Mouse (Mus musculus): ENCODE measurements around the gene Stra8.

Stra8 gene

GRCm38 (mm10) chr6:34919956-34920355 lies at the start of gene Stra8:
Gene Stra8, plus strand, starts transcription at chr6:34920163.
- no peak for DNase-seq (ENCODE audit: low spot score in 2 of 2)

DNA sequence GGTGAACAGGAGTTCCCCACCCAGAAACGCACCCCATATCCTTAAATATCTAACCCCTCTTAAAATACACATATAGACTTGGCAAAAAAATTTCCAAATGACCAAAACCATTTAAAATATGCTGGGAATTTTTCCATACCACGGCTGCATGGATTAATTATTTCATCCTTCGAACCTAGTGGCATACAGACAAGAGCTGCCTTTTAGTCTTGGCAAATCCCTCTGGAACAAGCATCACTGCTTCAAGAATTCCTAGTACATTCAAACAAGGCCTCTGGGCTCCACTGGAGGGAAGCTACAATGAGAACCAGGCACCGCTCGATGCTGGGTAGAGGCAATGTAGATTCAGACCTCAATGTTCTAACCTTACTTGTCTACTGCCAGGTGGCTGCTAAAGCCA lies 49.2 kb upstream of the Stra8 start:
- no peak for DNase-seq (ENCODE audit: low spot score in 2 of 2)

- no peak for DNase-seq (ENCODE audit: low spot score in 2 of 2)
Measured at GRCm38 (mm10) chr6:34871929-34872328, 48.0 kb upstream of the Stra8 start.

DNA sequence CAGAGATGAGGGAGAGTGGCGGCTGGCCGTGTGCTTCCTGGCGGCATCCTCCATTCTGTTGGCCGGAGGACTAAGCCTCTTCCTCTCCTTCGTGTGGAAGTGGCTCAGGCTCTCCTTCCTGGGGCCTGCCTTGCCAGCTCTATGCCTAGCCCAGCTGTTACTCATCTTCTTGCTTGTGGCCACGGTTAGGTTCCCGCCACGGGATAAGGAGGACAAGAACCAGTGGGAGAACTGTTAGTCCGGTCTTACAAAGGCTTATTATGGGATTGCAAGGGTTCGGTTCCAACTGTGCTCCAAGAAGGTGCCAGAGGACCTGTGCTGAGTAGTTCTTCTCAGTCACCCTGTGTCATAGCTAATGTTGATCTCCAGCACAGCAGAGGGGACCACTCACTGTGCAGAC lies 47.1 kb upstream of the Stra8 start:
- DNase-seq (ENCODE audit: low spot score in 2 of 2): no peak

GRCm38 (mm10) chr6:34874101-34874921 lies 45.7 kb upstream of the Stra8 start:
- no peak for DNase-seq (ENCODE audit: low spot score in 2 of 2)

DNA sequence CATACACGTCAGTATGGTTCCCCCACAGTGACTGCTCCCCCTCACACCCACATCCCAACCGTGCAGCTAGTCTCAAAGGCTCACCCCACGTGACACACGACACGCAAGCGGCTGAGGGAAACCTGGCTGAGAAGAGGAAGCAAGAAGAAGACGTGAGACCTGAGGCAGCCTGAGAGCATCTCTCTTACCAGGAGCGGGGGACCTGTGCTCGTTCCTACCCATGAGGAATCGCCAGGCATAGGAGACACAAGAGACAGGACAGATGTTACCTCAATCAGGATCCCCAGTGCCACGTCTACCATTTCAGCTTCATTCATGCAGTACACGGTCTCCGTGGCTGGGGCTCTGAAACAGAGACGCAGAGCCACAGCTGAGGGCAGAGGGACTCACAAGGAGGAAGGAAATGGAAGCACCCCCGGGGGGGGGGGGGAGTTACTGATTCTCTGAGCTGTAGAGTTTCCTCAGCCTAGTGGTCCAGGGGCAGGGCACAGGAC lies 44.6 kb upstream of the Stra8 start:
- DNase-seq (ENCODE audit: low spot score in 2 of 2): no peak

DNA sequence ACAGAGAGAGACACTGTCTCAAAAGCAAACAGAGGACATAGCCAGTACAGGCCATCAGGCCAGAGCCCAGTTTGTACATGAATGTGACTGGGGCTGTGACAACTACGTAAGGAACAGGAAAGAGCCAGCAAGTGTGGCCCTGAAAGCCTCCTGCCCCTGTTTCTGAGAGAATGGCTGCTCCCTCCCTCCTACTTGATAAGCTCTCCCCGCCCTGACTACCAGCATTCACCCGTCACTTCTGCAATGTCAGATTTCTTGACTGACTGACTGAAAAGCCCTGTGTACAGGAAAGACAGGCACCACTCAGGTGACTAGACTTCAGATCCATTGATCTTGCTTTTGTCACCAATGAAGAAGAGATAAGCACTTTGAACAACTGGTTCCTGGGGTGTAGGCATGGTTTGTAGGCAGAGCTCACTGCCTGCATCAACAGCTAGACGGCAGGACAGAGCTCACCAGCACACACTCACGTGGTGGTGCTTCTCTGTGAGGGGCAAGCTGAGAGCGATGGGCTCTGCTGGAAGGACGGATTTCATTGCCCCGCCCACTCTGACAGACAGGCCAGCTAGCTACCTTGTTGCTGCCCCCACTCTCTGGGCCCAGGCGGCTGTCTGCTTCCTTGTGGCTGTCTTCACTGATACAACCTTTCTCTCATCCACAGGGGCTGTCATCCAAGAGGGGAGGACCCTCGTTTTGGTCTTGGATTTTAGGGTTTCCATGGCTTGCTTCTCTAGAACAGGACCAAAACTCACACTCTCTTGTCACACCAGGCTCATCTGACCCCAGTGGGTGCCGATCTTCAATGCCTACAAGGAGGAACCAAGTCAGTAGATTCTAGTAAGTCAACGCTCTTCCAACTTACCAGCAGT lies 43.8 kb upstream of the Stra8 start:
- DNase-seq (ENCODE audit: low spot score in 2 of 2): no peak

DNA sequence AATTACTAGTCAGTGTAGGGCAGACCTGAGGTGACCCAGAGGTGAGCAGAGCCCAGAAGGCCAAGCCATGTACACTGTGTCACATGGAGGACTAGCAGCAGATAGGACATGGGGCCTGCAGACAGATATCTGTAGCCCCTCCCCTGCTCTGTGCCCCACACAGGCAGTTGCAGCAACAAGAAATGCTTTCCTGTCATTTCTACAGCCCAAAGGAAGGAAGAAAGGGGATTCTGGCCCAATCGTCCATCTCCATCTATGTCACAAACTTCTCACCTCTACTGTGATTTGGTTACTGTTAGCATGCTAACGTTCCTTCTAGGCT lies 43.2 kb upstream of the Stra8 start:
- no peak for DNase-seq (ENCODE audit: low spot score in 2 of 2)

DNA sequence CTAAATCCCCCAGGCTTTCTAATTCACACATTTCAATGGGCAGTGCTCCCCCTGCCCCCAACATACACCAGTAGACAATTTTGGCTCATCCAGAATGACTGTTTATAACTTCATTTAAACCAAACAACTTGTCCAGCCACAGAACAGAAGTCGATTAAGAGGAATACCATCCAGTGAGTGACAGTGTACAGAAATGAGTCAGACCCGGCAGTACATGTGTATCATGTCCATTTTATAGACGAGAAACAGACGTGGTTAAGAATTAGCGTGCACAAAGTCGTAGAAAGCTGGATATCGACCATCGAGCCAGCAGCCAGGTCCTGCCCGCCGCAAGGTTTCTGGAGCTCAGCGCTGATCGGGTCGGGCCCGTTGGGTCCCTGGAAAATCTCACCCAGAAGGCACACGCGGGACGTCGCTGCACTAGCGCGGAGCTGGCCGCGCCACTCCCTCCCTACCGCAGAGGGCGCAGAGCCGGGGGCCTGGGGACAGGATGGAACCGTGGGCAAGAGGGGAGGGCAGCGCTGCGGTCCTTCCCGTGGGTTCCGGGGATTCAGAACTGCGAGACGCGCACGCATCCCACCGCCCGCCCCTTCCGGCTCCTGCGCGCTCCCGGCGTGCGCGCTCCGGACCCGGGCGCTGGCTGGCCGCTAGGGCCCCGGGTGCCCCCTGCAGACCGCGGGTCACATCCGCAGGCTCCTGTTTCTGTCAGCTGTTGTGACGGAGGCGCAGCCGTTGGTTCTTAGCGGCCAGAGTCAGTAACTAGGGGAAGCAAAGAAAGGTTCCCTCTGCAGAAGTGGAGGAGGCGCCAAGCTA lies 42.2 kb upstream of the Stra8 start, which contains the start of gene Cyren:
TSS of gene Cyren (minus strand) at position 552 of the 813 bp plus-strand sequence.
- peak; percentile 89 to 91 for DNase-seq (ENCODE audit: low spot score in 2 of 2)

DNA sequence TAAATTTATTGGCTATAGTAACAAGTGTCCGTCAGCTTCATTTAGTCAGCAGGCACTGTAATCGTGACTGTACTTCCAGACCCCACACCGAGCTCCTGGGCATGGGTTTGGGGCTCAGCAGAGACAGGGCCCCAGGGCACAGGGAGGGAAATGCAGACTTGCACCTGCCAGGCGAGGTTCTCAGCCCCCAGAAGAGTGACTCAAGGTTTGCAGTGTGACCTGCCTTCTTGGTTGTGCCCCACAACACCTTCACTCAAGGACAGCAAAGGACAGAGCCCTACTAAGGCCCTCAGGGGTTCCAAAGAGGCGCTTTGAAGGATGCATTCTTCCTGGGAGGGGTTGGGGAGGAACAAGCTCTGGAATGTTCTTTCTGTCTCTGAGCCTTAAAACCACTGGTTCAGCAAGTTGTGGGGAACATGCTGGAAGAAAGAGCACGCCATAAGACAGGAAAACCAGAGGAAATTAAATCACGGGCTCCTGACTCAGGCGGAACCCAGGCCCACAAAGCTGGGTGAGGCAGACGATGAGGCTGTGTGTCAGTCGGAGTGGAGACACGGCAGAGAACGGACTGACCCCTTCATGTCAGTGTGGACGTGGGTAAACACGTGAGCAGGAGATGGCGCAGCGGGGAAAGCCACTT lies 40.7 kb upstream of the Stra8 start:
- DNase-seq (ENCODE audit: low spot score in 2 of 2): no peak

DNA sequence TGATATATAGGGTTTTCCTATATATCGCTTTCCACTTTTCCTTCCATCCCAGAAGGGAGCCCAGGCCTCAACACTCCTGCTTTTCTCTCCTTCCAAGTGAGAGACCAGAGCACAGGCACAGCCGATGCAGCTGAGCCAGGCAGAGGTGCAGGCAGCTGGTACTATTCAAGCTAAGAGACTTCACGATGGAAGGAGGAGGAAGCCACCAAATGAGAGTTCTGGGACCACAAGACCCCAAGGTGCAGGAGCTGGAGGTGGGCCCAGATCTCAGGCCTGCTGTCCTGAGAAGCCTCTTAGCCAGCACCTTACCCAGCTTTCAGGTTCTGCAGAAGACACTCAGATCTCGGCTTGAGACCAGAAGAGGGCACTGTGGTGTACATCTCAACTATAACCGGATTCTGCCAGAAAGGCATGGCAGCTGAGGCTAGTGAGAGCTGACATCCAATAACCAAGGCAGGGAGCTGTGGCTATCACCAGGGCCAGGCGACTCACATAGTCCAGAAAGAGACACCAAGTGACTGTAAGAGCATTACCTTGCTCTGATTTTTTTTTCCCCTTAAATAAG lies 40.0 kb upstream of the Stra8 start:
- DNase-seq (ENCODE audit: low spot score in 2 of 2): peak in 1 of 2 experiments; percentile 51

DNA sequence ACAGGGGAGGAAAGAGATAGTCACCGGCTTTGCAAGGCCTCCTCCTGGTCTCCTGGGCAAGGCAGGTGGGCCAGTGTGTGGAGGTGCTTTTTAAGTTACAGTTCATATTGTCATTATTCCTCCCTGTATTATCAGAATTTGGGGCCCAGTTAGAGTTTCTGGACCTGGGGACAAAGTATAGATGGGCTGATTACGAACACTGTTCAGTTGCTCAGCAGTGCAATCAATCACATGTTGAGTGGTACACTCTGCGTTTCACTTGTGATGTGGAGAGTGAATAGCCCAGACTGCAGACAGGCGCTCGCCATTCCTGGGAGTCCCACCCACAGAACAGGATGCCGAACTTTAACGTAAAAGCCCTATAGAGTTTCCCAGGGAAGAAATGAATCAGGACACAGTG lies 35.2 kb upstream of the Stra8 start:
- DNase-seq (ENCODE audit: low spot score in 2 of 2): no peak

DNA sequence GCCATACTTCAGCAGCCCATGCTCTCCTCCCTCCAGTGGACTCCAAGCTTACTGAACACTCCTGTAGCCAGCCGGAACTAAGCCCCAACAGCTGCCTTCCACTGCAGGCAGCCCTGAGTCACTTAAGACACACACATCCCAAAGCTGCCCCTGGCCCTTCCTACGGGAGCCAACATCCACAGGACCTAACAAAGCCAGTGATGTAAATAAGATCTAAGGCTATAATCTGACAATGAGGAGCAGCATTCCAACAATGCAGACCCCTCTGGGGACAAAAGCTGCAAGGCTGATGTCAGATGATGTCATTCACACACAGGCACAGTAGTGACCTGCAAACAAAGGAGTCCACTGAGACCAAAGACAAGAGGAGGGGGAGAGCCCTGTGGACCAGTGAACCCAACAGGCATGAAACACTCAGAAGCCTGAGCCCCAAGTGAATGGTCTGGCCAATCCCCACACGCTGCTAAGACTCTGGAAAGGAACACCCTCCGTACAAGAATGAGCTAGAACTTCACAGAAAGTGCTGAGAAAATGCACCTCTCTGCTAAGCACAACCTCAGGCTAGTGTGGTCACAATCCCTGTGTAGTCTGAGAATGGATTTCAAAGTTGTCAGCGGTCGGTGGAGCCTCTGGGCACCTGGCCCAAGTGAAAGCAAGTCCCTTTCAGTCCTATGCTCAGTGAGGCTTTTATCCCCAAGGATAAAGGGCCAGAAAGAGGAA lies 32.7 kb upstream of the Stra8 start:
- DNase-seq (ENCODE audit: low spot score in 2 of 2): no peak

- no peak for DNase-seq (ENCODE audit: low spot score in 2 of 2)
Measured at GRCm38 (mm10) chr6:34889185-34889584, 30.8 kb upstream of the Stra8 start.

GRCm38 (mm10) chr6:34895569-34895968 lies 24.4 kb upstream of the Stra8 start:
- no peak for DNase-seq (ENCODE audit: low spot score in 2 of 2)

DNA sequence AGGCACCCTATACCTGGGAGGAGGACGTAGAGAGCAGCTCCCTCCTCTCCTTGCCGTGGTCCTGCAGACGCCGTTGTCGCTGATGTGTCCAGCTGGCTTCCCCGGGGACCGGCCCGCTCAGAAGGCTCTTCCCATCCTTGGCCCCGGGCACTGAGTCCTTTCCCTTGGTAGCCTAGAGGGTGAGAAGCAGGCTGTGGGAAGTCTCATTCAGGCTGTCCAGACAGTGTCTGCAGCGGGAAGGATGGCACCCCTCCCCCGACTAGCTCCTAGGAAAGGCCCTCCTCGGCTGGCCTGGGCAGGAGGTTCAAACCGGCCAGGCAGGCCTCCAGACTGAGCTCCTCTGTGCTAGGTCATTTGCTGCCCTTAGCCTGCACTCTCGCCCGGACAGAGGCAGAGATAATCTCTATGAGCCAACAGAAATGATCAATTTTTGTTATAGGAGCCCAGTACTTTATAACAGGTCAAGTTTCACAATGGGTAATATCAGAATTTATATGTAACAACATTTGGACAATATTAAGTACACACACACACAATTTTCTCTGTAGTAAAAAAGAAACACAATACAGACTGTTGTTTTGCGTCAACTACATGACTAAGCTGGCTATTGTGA lies 23.7 kb upstream of the Stra8 start:
- DNase-seq (ENCODE audit: low spot score in 2 of 2): no peak

DNA sequence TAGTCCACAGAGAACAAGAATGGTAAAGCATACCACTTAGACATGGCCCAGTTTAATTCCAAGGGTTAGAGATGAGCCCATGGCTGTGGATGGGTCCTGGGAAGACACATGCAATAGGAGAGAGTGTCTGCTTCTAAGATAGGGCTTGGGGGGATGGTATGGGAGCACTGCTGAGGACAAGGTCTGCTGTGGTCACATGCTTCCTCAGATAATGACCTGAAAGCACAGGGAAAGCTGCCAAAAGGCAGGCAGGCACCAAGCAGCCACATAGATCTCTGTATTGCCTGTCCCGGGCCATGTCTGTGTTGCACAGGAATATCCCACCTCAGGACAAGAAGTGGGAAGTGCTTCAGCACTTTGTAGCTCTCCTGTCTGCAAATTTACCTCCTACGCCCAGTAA lies 20.8 kb upstream of the Stra8 start:
- no peak for DNase-seq (ENCODE audit: low spot score in 2 of 2)

DNA sequence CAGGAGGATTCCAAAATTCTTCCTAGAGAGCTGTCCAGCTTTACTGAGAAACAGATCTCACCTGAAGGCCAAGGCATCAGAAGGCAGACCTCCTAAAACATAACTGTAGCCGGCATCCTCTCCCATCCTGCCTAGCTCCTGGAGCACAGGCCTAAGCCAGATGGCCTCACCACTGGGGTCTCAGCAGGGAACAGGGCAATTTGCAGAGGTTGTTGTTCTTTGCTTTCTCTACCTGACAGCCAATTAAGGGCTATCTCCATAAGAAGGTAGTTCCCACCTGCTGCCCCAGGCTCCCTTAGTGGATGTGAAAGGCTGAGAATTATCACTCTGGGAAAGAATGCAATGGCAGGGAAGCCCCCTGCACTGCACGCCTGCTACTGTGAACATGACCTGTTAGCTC lies 19.0 kb upstream of the Stra8 start:
- no peak for DNase-seq (ENCODE audit: low spot score in 2 of 2)

DNA sequence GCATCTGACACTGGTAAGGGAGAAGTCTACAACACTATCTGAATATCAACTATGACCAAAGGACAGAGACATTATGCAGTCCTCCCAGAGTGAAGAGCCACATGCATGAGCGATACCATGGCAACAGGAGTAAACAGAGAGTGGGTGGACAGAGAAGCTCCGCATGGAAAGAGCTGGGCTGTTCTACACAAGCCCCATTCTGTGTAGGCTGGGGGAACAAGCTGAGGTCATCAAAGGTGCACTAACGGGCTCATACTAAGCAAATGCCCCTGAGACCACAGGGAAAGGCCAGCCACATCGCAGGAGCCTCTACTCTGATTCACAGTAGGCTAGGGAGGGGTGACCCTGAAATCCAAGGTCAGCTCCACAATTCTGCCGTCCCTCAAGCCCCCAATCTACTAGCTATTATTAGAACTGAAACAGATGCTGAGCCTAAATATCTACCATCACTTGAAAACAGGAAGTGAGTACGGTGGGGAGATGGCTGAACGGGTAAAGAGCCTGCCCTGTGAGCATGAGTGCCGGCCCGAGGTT lies 18.0 kb upstream of the Stra8 start:
- DNase-seq (ENCODE audit: low spot score in 2 of 2): no peak

- no peak for DNase-seq (ENCODE audit: low spot score in 2 of 2)
Measured at GRCm38 (mm10) chr6:34902578-34902977, 17.4 kb upstream of the Stra8 start.

All from frontal cortex, postnatal 10 days (tissue).